ENCODE assay signal across 17 mouse cellular contexts in genomic region chr7:74198796-74199195, GRCm38 (mm10).
A peak's percentile ranks its signal among the peaks of the same experiment; 100 is the strongest.
DNase-seq lines count a peak whose midpoint lies in the region; ATAC-seq and TF ChIP-seq lines count a peak whose summit lies in the region.
"Had no signal": no experiment of that assay in that cellular context is flagged by ENCODE, and none has a peak within 500 bp of the region (broad histone marks: within the 10 kb centered on the region; RNA-seq: fewer than 3 reads in every experiment).

No protein-coding gene starts in this region.

- no peaks in the 10 kb centered on the region for H3K9me3 ChIP-seq in hindbrain, embryonic 16.5 days (ENCODE audit: control insufficient read depth, low read length)
- H3K9me3 ChIP-seq in hindbrain, embryonic 11.5 days (ENCODE audit: control insufficient read depth, low read length): no peaks in the 10 kb centered on the region
- no peaks in the 10 kb centered on the region for H3K9me3 ChIP-seq in midbrain, postnatal 0 days (ENCODE audit: low read length)
- no peaks in the 10 kb centered on the region for H3K9me3 ChIP-seq in midbrain, embryonic 15.5 days
- H3K9me3 ChIP-seq: embryonic facial prominence, embryonic 12.5 days; intestine, embryonic 15.5 days; kidney, embryonic 15.5 days; liver, embryonic 15.5 days had no signal

- ATAC-seq in hindbrain, embryonic 16.5 days: peak; percentile 88
- no peak for ATAC-seq in hindbrain, embryonic 11.5 days (ENCODE audit: low FRiP score)
- no peak for ATAC-seq in midbrain, postnatal 0 days (ENCODE audit: low FRiP score)
- ATAC-seq in midbrain, embryonic 15.5 days (replicated peaks): no peak
- ATAC-seq: intestine, embryonic 15.5 days; lung, postnatal 0 days had no signal

- no peak overlapping the region for H3K9ac ChIP-seq in hindbrain, embryonic 16.5 days (ENCODE audit: low read depth, low read length)
- H3K9ac ChIP-seq in hindbrain, embryonic 11.5 days (ENCODE audit: low read depth, low read length): no peak overlapping the region
- no peak overlapping the region for H3K9ac ChIP-seq in midbrain, postnatal 0 days (replicated peaks; ENCODE audit: low read length, poor library complexity, severe bottlenecking)
- H3K9ac ChIP-seq in midbrain, embryonic 15.5 days: no peak overlapping the region
- H3K9ac ChIP-seq: embryonic facial prominence, embryonic 12.5 days; intestine, embryonic 15.5 days; kidney, embryonic 15.5 days; liver, embryonic 15.5 days had no signal

- no peak overlapping the region for H3K4me2 ChIP-seq in hindbrain, embryonic 16.5 days (ENCODE audit: low read length)
- no peak overlapping the region for H3K4me2 ChIP-seq in hindbrain, embryonic 11.5 days (replicated peaks; ENCODE audit: low read depth, low read length)
- no peak overlapping the region for H3K4me2 ChIP-seq in midbrain, postnatal 0 days (ENCODE audit: low read depth, low read length, poor library complexity, severe bottlenecking)
- no peak overlapping the region for H3K4me2 ChIP-seq in midbrain, embryonic 15.5 days
- H3K4me2 ChIP-seq: embryonic facial prominence, embryonic 12.5 days; heart, embryonic 11.5 days; intestine, embryonic 15.5 days; kidney, embryonic 15.5 days; liver, embryonic 15.5 days had no signal

- no peaks in the 10 kb centered on the region for H3K27me3 ChIP-seq in hindbrain, embryonic 16.5 days (replicated peaks; ENCODE audit: control insufficient read depth, insufficient read depth, low read length)
- no peaks in the 10 kb centered on the region for H3K27me3 ChIP-seq in hindbrain, embryonic 11.5 days (ENCODE audit: control insufficient read depth, insufficient read depth, low read length)
- no peaks in the 10 kb centered on the region for H3K27me3 ChIP-seq in midbrain, postnatal 0 days (ENCODE audit: insufficient read depth, low read length)
- H3K27me3 ChIP-seq in midbrain, embryonic 15.5 days (replicated peaks): no peaks in the 10 kb centered on the region
- H3K27me3 ChIP-seq: embryonic facial prominence, embryonic 12.5 days; intestine, embryonic 15.5 days; kidney, embryonic 15.5 days; liver, embryonic 15.5 days; megakaryocyte, embryonic 14.5 days had no signal

- H3K27ac ChIP-seq in hindbrain, embryonic 16.5 days (ENCODE audit: low read depth, low read length): no peak overlapping the region
- H3K27ac ChIP-seq in hindbrain, embryonic 11.5 days (ENCODE audit: low read depth, low read length): no peak overlapping the region
- no peak overlapping the region for H3K27ac ChIP-seq in midbrain, postnatal 0 days (ENCODE audit: low read depth, low read length)
- no peak overlapping the region for H3K27ac ChIP-seq in midbrain, embryonic 15.5 days
- H3K27ac ChIP-seq: embryonic facial prominence, embryonic 12.5 days; intestine, embryonic 15.5 days; kidney, embryonic 15.5 days; liver, embryonic 15.5 days had no signal

- no peaks in the 10 kb centered on the region for H3K36me3 ChIP-seq in hindbrain, embryonic 16.5 days (ENCODE audit: control insufficient read depth, insufficient read depth, low read length)
- no peaks in the 10 kb centered on the region for H3K36me3 ChIP-seq in hindbrain, embryonic 11.5 days (ENCODE audit: control insufficient read depth, insufficient read depth, low read length)
- no peaks in the 10 kb centered on the region for H3K36me3 ChIP-seq in midbrain, postnatal 0 days (ENCODE audit: insufficient read depth, low read length)
- H3K36me3 ChIP-seq in midbrain, embryonic 15.5 days (replicated peaks): no peaks in the 10 kb centered on the region
- H3K36me3 ChIP-seq: embryonic facial prominence, embryonic 12.5 days; intestine, embryonic 15.5 days; kidney, embryonic 15.5 days; liver, embryonic 15.5 days had no signal

- WGBS in hindbrain, embryonic 16.5 days: 67% methylated on average over 6 of the region's 6 CpGs
- 95% methylated on average over 6 of the region's 6 CpGs for WGBS in hindbrain, embryonic 11.5 days
- whole genome bisulfite sequencing in midbrain, postnatal 0 days: 68% methylated on average over 6 of the region's 6 CpGs
- WGBS in midbrain, embryonic 15.5 days: 78% methylated on average over 6 of the region's 6 CpGs

- DNase-seq in cerebellum, adult 9-11 months: peak; percentile 3
- no peak for DNase-seq in cerebellum, adult 11-12 months
- DNase-seq in hindbrain, embryonic 11.5 days (ENCODE audit: low spot score): no peak
- peak; percentile 65 for DNase-seq in midbrain, postnatal 0 days (ENCODE audit: low spot score)
- DNase-seq in telencephalon, adult 2 months (ENCODE audit: low read depth, low spot score): peak; percentile 13
- DNase-seq in urinary bladder, postnatal 25 days (ENCODE audit: low spot score): no peak
- DNase-seq: adrenal gland, adult 2 months; right cerebral cortex, postnatal 14 days had no signal

- TF ChIP-seq CTCF in midbrain, postnatal 0 days (IDR thresholded peaks at IDR 0.05): no peak

- H3K4me1 ChIP-seq in hindbrain, embryonic 16.5 days (ENCODE audit: control insufficient read depth, insufficient read depth, low read depth, low read length): peaks cover 2% of the 10 kb centered on the region; the same call in 1 of the 2 replicates
- H3K4me1 ChIP-seq in hindbrain, embryonic 11.5 days (replicated peaks; ENCODE audit: control insufficient read depth, insufficient read depth, low read length): no peaks in the 10 kb centered on the region
- no peaks in the 10 kb centered on the region for H3K4me1 ChIP-seq in midbrain, postnatal 0 days (ENCODE audit: insufficient read depth, low read length)
- H3K4me1 ChIP-seq in midbrain, embryonic 15.5 days: no peaks in the 10 kb centered on the region
- H3K4me1 ChIP-seq: embryonic facial prominence, embryonic 12.5 days; intestine, embryonic 15.5 days; kidney, embryonic 15.5 days; liver, embryonic 15.5 days; megakaryocyte, embryonic 14.5 days had no signal

- no peak overlapping the region for H3K4me3 ChIP-seq in hindbrain, embryonic 16.5 days (ENCODE audit: low read length)
- no peak overlapping the region for H3K4me3 ChIP-seq in hindbrain, embryonic 11.5 days (ENCODE audit: low read depth, low read length)
- H3K4me3 ChIP-seq in midbrain, postnatal 0 days (ENCODE audit: low read depth, low read length): no peak overlapping the region
- no peak overlapping the region for H3K4me3 ChIP-seq in midbrain, embryonic 15.5 days
- H3K4me3 ChIP-seq: embryonic facial prominence, embryonic 12.5 days; intestine, embryonic 15.5 days; kidney, embryonic 15.5 days; liver, embryonic 15.5 days; megakaryocyte, embryonic 14.5 days had no signal

Comparison
In these comparisons a context has a peak if more than half of its experiments do, and no peak if none do; other contexts are left out.
1. DNase-seq: peak in cerebellum, adult 9-11 months (single experiment), midbrain, postnatal 0 days (single experiment) and telencephalon, adult 2 months (single experiment); none in cerebellum, adult 11-12 months (single experiment), hindbrain, embryonic 11.5 days (single experiment) and urinary bladder, postnatal 25 days (single experiment).